Mouse (Mus musculus) lung, embryonic 14.5 days (tissue): ENCODE measurements around the gene Armcx3. TPM values are rescaled to one million over a fixed set of nuclear protein-coding genes. Genes with fewer than 3 reads are reported as not detected.

ENCODE experiments used
- ATAC-seq: fragments of 200-750 bp; cut with Nextera tagmentation; 2 replicates; pipeline ENCODE4 v1.8.0; 2017; ENCODE audit warnings: mild to moderate bottlenecking, moderate TSS enrichment, moderate library complexity; ENCODE audit not compliant: insufficient read depth
- DNase-seq: peaks from one replicate; pipeline ENCODE4 v3.0.0-alpha.2; 2015
- H3K27ac ChIP-seq: fragments of 300-500 bp; sonication (generic); 2 replicates; pipeline ENCODE4 v1.5.1; 2014; ENCODE audit warnings: low read depth, mild to moderate bottlenecking, moderate library complexity
- H3K27me3 ChIP-seq: fragments of 300-500 bp; sonication (generic); 2 replicates; pipeline ENCODE4 v1.6.1; 2014; ENCODE audit warnings: low read length, control low read depth; ENCODE audit not compliant: insufficient read depth
- H3K36me3 ChIP-seq: fragments of 300-500 bp; sonication (generic); 2 replicates; pipeline ENCODE4 v1.6.1; 2014; ENCODE audit warnings: control low read depth; ENCODE audit not compliant: insufficient read depth
- H3K4me1 ChIP-seq: fragments of 300-500 bp; sonication (generic); 2 replicates; pipeline ENCODE4 v1.6.1; 2014; ENCODE audit warnings: antibody characterized with exemption, control low read depth; ENCODE audit not compliant: insufficient read depth
- H3K4me2 ChIP-seq: fragments of 300-500 bp; sonication (generic); 2 replicates; pipeline ENCODE4 v1.6.1; 2014; ENCODE audit warnings: mild to moderate bottlenecking
- H3K4me3 ChIP-seq: fragments of 300-500 bp; sonication (generic); 2 replicates; pipeline ENCODE4 v1.5.1; 2014; ENCODE audit warnings: low read depth, low read length
- H3K9ac ChIP-seq: fragments of 300-500 bp; sonication (generic); 2 replicates; pipeline ENCODE4 v1.6.1; 2014
- H3K9me3 ChIP-seq: fragments of 300-500 bp; sonication (generic); 2 replicates; pipeline ENCODE4 v1.6.1; 2016; ENCODE audit warnings: low read depth, low read length, control low read depth
- CTCF ChIP-seq: IDR thresholded peaks from 2 replicates; pipeline ENCODE4 v1.5.1; 2016; ENCODE audit warnings: antibody characterized with exemption, low read depth
- WGBS: fragments of 180-500 bp; shearing (Covaris S2); extraction: QIAGEN DNeasy Blood & Tissue Kit; methylation state at CpG from one replicate; pipeline ENCODE4 v1.1.7; 2014; 5-methylcytosine and 5-hydroxymethylcytosine counted together
- microRNA-seq: library from miRNA; unstranded; fragments of <30 nt; microRNA quantifications from one replicate; pipeline ENCODE4, GENCODE M21; 2016; ENCODE audit warnings: borderline number of aligned reads
- polyA plus RNA-seq: library from polyadenylated mRNA; unstranded; fragments of >200 nt; fragmentation: Nextera tagmentation; extraction: Ambion mirVana; gene quantifications from 2 replicates; pipeline ENCODE4 v1.2.1, GENCODE M21; 2014

The Armcx3 gene
- polyA plus RNA-seq, 1 experiment from 2014 or later = 69.7 TPM

- no peaks in the 10 kb centered on the region for H3K36me3 ChIP-seq
Observed at GRCm38 (mm10) chrX:134787728-134788127, 31.3 kb downstream of the Armcx3 start.

GRCm38 (mm10) chrX:134807833-134808754, 51.7 kb downstream of the Armcx3 start:
- peaks cover 27% of the 10 kb centered on the region for H3K36me3 ChIP-seq
- no peaks in the 10 kb centered on the region for H3K9me3 ChIP-seq
- TF ChIP-seq CTCF = no peak
- ATAC-seq = peak; percentile 79
- H3K4me3 ChIP-seq = peak overlapping the region; percentile 57
- peak overlapping the region; percentile 58; the same call in 1 of the 2 replicates for H3K27ac ChIP-seq
- H3K4me2 ChIP-seq = peak overlapping the region; percentile 59
- no peaks in the 10 kb centered on the region for H3K4me1 ChIP-seq
- H3K9ac ChIP-seq = peak overlapping the region; percentile 59
- peak; percentile 64 for DNase-seq
- H3K27me3 ChIP-seq = no peaks in the 10 kb centered on the region
- WGBS = 12% methylated on average over 28 of the region's 28 CpGs

More at GRCm38 (mm10) chrX:134787728-134788127, 31.3 kb downstream of the Armcx3 start:
- Histone ChIP-seq H3K4me2 (no peak overlapping the region), H3K27me3 (no peaks in the 10 kb centered on the region), H3K4me3 (no peak overlapping the region), H3K4me1 (no peaks in the 10 kb centered on the region), H3K27ac (no peak overlapping the region), H3K9me3 (no peaks in the 10 kb centered on the region), H3K9ac (no peak overlapping the region)
- no peak for DNase-seq
- no peak for ATAC-seq
- no peak for TF ChIP-seq CTCF
- WGBS = 60% methylated on average over 4 of the region's 4 CpGs

- peak; percentile 80 for DNase-seq
- peaks cover 27% of the 10 kb centered on the region for H3K36me3 ChIP-seq
- H3K4me3 ChIP-seq = peak within 1 kb of the TSS; percentile 57
- no peaks in the 10 kb centered on the region for H3K4me1 ChIP-seq
- peak within 1 kb of the TSS; percentile 59 for H3K9ac ChIP-seq
- H3K9me3 ChIP-seq = no peaks in the 10 kb centered on the region
- TF ChIP-seq CTCF = no peak
- peak within 1 kb of the TSS; percentile 58; the same call in 1 of the 2 replicates for H3K27ac ChIP-seq
- ATAC-seq = peak; percentile 90
- H3K4me2 ChIP-seq = peak within 1 kb of the TSS; percentile 59
- 12% methylated on average over 16 of the region's 16 CpGs for WGBS
- no peaks in the 10 kb centered on the region for H3K27me3 ChIP-seq
Observed at GRCm38 (mm10) chrX:134808755-134809224, 52.4 kb downstream of the Armcx3 start, which contains the start of gene Armcx2. TSS of gene Armcx2 (minus strand) at chrX:134809221.

Small RNA genes lying within 50 kb of the gene (microRNA-seq; reads per million reads assigned to microRNA genes)
- not detected for gene Mir7093

Other genes starting within 250 kb of the Armcx3 start
- gene Timm8a1, start 214.7 kb upstream of the Armcx3 start, polyA plus RNA-seq = 81.8 and 88.5 TPM in 2 replicates
- gene Btk, start 173.0 kb upstream of the Armcx3 start, polyA plus RNA-seq = 0.84 and 1.2 TPM in 2 replicates
- 491 and 582 TPM in 2 replicates for gene Rpl36a, start 170.9 kb upstream of the Armcx3 start, polyA plus RNA-seq
- gene Gla, start 155.5 kb upstream of the Armcx3 start, polyA plus RNA-seq = 3.0 and 5.1 TPM in 2 replicates
- gene Hnrnph2, start 155.4 kb upstream of the Armcx3 start, polyA plus RNA-seq = 112 TPM in 2 replicates
- gene Armcx4, start 70.1 kb upstream of the Armcx3 start, polyA plus RNA-seq = 6.3 and 6.9 TPM in 2 replicates
- gene Armcx1, start 38.6 kb upstream of the Armcx3 start, polyA plus RNA-seq = 35.7 and 36.6 TPM in 2 replicates
- gene Armcx6, start 5.2 kb upstream of the Armcx3 start, polyA plus RNA-seq = 19.5 and 22.1 TPM in 2 replicates
- gene Armcx2, start 52.6 kb downstream of the Armcx3 start, polyA plus RNA-seq = 66.1 and 73.3 TPM in 2 replicates
- gene Nxf2, start 208.2 kb downstream of the Armcx3 start, polyA plus RNA-seq = 0.67 and 0.85 TPM in 2 replicates